Mouse (Mus musculus) Patski (cell line): ENCODE data around the gene Abhd16b. TPM values are rescaled to one million over a fixed set of nuclear protein-coding genes. Genes with fewer than 3 reads are reported as not detected.

Experiments
- ATAC-seq: fragments of 100-300 bp; one replicate; pipeline ENCODE4 v1.8.0; 2021
- CTCF ChIA-PET: fragments of 350-600 bp; sonication (Branson Sonifier 250); formaldehyde crosslinking; loops from one replicate; lab custom pipeline; 2022; ENCODE audit warnings: inconsistent platforms; lab: Charles Lee
- POLR2A ChIA-PET: fragments of 350-600 bp; sonication (Branson Sonifier 250); formaldehyde crosslinking; loops from one replicate; lab custom pipeline; 2022; ENCODE audit warnings: antibody characterized with exemption, inconsistent platforms; lab: Charles Lee
- DNase-seq: peaks from one replicate; pipeline ENCODE4 v3.0.0-alpha.2; 2011; ENCODE audit warnings: low read depth, low spot score
- H3K27me3 ChIP-seq: fragments of 371-371 bp; one replicate; pipeline ENCODE4 v1.5.1; 2021
- CTCF ChIP-seq: fragments of 100-300 bp; IDR thresholded peaks from one replicate; pipeline ENCODE4 v1.5.1; 2021
- in situ Hi-C: fragments of 300-500 bp; cut with MboI; formaldehyde crosslinking; loops from 3 replicates; pipeline ENCODE4 v1.11.1; 2018; ENCODE audit warnings: low pct_unique_long_range_greater_than_20kb, mixed read lengths
- polyA plus RNA-seq: library from polyadenylated mRNA; unstranded; gene quantifications from one replicate; pipeline ENCODE4 v1.2.3, GENCODE M21; 2021

Abhd16b gene
- polyA plus RNA-seq, 1 experiment from 2014 or later = 1.0 TPM

DNA sequence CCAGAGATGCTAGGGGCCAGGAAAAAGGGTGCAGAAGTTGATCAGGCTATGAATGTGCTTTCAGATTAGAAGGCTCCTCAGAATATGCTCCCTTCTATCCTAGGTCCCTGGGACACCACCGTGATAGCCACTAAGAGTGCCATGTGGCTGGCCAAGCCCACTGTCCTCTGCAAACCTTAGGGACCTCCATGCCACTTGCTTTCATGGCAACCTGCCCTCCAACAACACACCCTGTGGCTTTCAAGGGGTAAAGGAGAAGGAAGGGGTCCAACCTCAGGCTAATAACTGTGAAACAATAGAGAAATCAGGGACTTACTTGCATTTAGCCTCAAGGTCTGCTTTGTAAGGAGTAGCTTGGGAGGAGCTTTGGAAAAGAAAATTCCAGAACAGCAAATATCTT lies 30.4 kb upstream of the Abhd16b start:
- TF ChIP-seq CTCF = no peak
- in situ Hi-C loops = no loop called here
- no peak for ATAC-seq
- no peak for DNase-seq
- POLR2A ChIA-PET = interaction anchor here (0.9 to 1.1 kb wide), 2 partner anchors 31 to 34 kb away, joined by 3 to 4 read pairs; partner anchors contain the start of gene Tpd52l2
- CTCF ChIA-PET = interaction anchor here (1.1 to 1.7 kb wide), 2 partner anchors 9 to 34 kb away, joined by 3 to 4 read pairs; partner anchors contain the start of gene Tpd52l2
- peaks cover 4% of the 10 kb centered on the region for H3K27me3 ChIP-seq

DNA sequence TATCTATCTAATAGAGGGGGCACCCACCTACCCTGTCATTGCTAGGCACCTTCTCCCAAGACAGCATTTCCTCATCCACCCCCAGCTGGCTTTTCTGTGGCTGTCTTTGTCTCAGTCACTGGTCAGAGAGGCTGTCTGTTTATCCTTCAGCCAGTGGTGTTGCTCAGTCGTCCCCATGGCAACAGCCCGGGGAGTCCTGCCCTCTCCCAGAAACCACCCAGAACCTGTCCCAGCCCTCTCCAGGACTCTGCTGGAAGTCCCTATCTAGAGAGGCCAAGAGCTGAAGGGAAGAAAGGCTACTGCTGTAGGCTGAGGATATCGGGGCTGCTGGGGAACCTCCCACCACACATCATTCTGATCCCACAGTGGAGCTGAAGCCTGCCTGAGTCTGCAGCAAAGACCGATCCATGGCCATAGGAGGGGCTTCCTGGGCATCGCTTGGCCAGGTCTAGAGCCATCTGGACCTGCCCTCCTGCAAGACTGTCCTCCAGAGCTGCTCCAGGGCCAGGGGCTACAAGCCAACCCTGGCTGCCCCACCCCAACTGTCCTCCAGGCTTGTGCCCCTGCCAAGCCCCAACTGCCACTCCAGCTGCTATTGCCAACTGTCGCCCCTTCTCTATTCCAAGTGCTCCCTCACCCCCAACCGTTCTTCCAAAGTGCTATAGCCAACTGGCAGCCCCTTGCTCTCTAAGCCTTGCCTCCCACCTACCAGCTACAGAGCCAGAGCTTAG lies 29.8 kb upstream of the Abhd16b start:
- DNase-seq (peak; percentile 39), ATAC-seq (peak; percentile 63)
- TF ChIP-seq CTCF = no peak
- in situ Hi-C loops = no loop called here
- peaks cover 4% of the 10 kb centered on the region for H3K27me3 ChIP-seq
- CTCF ChIA-PET = interaction anchor here (1.0 to 1.7 kb wide), 3 partner anchors 9 to 70 kb away, joined by 3 to 4 read pairs (median 3); partner anchors contain the start of gene Tpd52l2
- POLR2A ChIA-PET = interaction anchor here (1.1 kb wide), 1 partner anchor 31 kb away, joined by 3 read pairs; no protein-coding TSS in a partner anchor

DNA sequence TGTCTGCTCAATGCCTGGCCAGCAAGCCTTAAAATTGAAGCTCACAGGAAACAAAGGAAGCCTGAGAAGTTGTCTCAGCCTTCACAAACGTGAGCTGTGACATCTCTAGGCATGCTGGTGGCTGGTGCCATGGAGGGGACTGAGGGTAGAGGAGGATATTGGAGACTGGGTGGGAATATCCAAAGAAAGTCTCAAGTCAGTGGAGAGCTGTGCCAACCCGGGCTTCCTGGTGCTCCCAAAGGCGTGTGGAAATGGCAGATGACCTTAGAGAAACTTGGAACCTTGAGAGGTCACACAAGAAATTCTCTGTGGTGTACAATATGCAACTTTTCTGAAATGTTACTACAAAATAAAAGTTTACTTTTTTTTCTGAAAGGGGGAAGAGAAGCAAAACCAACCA lies 27.6 kb upstream of the Abhd16b start:
- POLR2A ChIA-PET = no interaction called here
- in situ Hi-C loops = no loop called here
- ATAC-seq (no peak), DNase-seq (no peak)
- CTCF ChIA-PET = interaction anchor here (1.0 to 1.9 kb wide), 2 partner anchors 19 to 80 kb away, joined by 3 to 5 read pairs; no protein-coding TSS in a partner anchor
- peaks cover 4% of the 10 kb centered on the region for H3K27me3 ChIP-seq
- no peak for TF ChIP-seq CTCF

- ATAC-seq (no peak), DNase-seq (no peak)
- in situ Hi-C loops = no loop called here
- no peak for TF ChIP-seq CTCF
- ChIA-PET POLR2A (no interaction called here), CTCF (no interaction called here)
- H3K27me3 ChIP-seq = peaks cover 9% of the 10 kb centered on the region
Observed at GRCm38 (mm10) chr2:181470285-181470684, 22.7 kb upstream of the Abhd16b start.

DNA sequence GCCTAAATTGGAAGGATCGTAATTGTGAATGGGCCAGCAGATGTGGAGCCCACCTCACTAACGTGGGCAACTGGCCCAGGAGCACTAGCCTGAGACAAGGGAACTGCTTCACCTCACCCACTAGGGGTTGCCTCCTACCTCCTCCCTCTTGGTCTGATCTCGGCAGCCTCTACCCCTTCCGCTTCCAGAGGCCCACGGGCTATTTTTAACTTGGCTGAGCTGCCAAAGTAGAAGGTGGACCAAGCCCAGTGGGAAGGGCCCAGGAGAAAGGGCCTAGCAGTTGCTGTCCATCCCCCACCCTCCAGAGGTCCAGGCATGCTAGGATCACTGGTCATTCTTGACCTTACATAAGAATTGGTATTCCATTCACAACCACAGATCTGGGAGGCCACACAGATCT lies 21.8 kb upstream of the Abhd16b start:
- H3K27me3 ChIP-seq = peaks cover 8% of the 10 kb centered on the region
- in situ Hi-C loops = no loop called here
- ChIA-PET CTCF (interaction anchor here (1.4 kb wide), 1 partner anchor 60 kb away, joined by 3 read pairs; no protein-coding TSS in a partner anchor), POLR2A (no interaction called here)
- no peak for ATAC-seq
- no peak for DNase-seq
- TF ChIP-seq CTCF = no peak

GRCm38 (mm10) chr2:181472256-181472827 lies 20.7 kb upstream of the Abhd16b start:
- POLR2A ChIA-PET = no interaction called here
- in situ Hi-C loops = no loop called here
- ATAC-seq (no peak), DNase-seq (no peak)
- TF ChIP-seq CTCF = no peak
- CTCF ChIA-PET = interaction anchor here (1.0 to 1.6 kb wide), 3 partner anchors 9 to 61 kb away, joined by 3 read pairs; no protein-coding TSS in a partner anchor
- peaks cover 8% of the 10 kb centered on the region for H3K27me3 ChIP-seq

DNA sequence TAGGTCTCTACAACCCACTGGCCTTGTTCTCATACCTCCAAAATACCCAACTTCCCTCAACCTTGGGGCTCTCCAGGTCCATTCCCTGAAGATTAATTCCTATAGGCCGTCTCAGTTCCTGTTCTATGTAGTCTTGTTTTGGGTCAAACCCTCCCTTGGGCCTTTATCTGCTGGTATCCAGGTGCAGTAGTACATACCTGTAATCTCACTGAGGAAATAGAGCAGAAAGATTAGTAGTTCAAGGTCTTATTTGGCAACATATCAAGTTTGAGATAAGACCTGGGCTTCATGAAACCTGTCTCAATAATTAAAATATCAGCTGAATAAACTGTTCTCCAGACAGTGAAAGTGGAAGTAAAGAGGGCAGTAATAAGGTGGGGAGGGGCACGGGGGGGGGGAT lies 9.9 kb upstream of the Abhd16b start:
- H3K27me3 ChIP-seq = peaks cover 5% of the 10 kb centered on the region
- TF ChIP-seq CTCF = no peak
- ChIA-PET POLR2A (no interaction called here), CTCF (no interaction called here)
- no peak for ATAC-seq
- DNase-seq = no peak
- in situ Hi-C loops = no loop called here

DNA sequence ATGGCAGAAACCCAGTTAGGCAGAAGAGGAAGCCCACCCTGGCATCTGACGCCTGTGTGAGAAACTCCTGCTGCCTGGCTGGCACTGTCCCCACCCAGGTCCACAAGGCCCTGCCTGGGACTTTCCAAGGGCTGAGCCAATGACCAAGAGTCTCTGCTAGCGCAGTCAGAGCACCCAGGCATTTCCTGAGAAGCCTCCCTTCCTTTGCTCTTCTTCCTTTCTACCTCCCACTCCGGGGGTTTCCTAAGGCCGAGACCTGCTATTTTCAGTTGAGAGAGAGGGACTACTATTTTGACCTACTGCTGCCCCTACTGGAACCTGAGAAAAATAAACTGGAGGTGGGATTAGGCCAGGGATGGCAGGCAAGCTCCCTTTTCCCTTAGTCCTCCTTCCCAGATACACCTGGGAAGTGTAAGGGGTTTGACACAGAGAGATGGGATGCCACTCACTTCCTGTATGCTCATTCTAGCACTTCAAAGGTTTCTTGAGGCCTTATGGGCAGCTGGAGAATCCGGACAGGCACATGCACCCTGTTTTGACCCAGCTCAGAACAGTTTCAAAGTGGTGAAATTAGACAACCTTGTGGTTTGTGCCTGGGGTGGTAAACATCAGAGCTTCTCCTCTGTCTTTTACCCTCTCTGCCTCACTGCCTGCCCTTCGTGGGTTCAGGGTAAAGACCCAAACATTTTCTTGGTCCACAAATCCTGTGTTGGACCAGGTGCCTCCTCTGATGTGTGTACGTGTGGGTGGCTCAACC lies 9.3 kb upstream of the Abhd16b start:
- ATAC-seq (no peak), DNase-seq (no peak)
- ChIA-PET CTCF (interaction anchor here (0.8 to 1.4 kb wide), 2 partner anchors 11 to 18 kb away, joined by 3 to 5 read pairs; no protein-coding TSS in a partner anchor), POLR2A (interaction anchor here (0.7 kb wide), 1 partner anchor 11 kb away, joined by 3 read pairs; no protein-coding TSS in a partner anchor)
- TF ChIP-seq CTCF = no peak
- in situ Hi-C loops = no loop called here
- H3K27me3 ChIP-seq = peaks cover 5% of the 10 kb centered on the region

- TF ChIP-seq CTCF = no peak
- peaks cover 5% of the 10 kb centered on the region for H3K27me3 ChIP-seq
- ATAC-seq = no peak
- ChIA-PET CTCF (interaction anchor here (1.4 to 2.0 kb wide), 4 partner anchors 10 to 34 kb away, joined by 5 to 7 read pairs (median 6); partner anchors contain the start of gene Tpd52l2), POLR2A (no interaction called here)
- in situ Hi-C loops = loop anchor here (5.0 kb wide), 1 partner anchor 82 kb away; no protein-coding TSS in a partner anchor
- no peak for DNase-seq
Observed at GRCm38 (mm10) chr2:181484456-181485233, 8.4 kb upstream of the Abhd16b start.
